Mouse (Mus musculus) limb, embryonic 12.5 days (tissue): ENCODE data around the gene Sgk1. TPM values are rescaled to one million over a fixed set of nuclear protein-coding genes. Genes with fewer than 3 reads are reported as not detected.

Experiments used
- ATAC-seq: fragments of 200-750 bp; cut with Nextera tagmentation; 2 replicates; pipeline ENCODE4 v1.8.0; 2017; ENCODE audit warnings: low read depth, moderate TSS enrichment; ENCODE audit not compliant: insufficient number of reproducible peaks, insufficient read depth, low FRiP score, low TSS enrichment
- H3K27ac ChIP-seq: fragments of 300-500 bp; sonication (generic); 2 replicates; pipeline ENCODE4 v1.5.1; 2016; ENCODE audit warnings: mild to moderate bottlenecking, moderate library complexity
- H3K27me3 ChIP-seq: fragments of 300-500 bp; sonication (generic); 2 replicates; pipeline ENCODE4 v1.6.1; 2016; ENCODE audit warnings: mild to moderate bottlenecking, moderate library complexity
- H3K36me3 ChIP-seq: fragments of 300-500 bp; sonication (generic); 2 replicates; pipeline ENCODE4 v1.6.1; 2016; ENCODE audit warnings: mild to moderate bottlenecking, moderate library complexity
- H3K4me1 ChIP-seq: fragments of 300-500 bp; sonication (generic); replicated peaks from 2 replicates; pipeline ENCODE4 v1.6.1; 2016
- H3K4me2 ChIP-seq: fragments of 300-500 bp; sonication (generic); 2 replicates; pipeline ENCODE4 v1.6.1; 2016; ENCODE audit warnings: mild to moderate bottlenecking, moderate library complexity
- H3K4me3 ChIP-seq: fragments of 300-500 bp; sonication (generic); replicated peaks from 2 replicates; pipeline ENCODE4 v1.5.1; 2016; ENCODE audit warnings: mild to moderate bottlenecking
- H3K9ac ChIP-seq: fragments of 300-500 bp; sonication (generic); replicated peaks from 2 replicates; pipeline ENCODE4 v1.6.1; 2016; ENCODE audit warnings: mild to moderate bottlenecking, moderate library complexity
- H3K9me3 ChIP-seq: fragments of 300-500 bp; sonication (generic); 2 replicates; pipeline ENCODE4 v1.6.1; 2016; ENCODE audit warnings: mild to moderate bottlenecking, moderate library complexity
- WGBS: fragments of 180-500 bp; shearing (Covaris S2); methylation state at CpG from one replicate; pipeline ENCODE4 v1.1.7; 2016; 5-methylcytosine and 5-hydroxymethylcytosine counted together
- polyA plus RNA-seq: library from polyadenylated mRNA; unstranded; fragments of >200 nt; fragmentation: Nextera tagmentation; extraction: Ambion mirVana; gene quantifications from 2 replicates; pipeline ENCODE4 v1.2.1, GENCODE M21; 2016

Sgk1 gene
- polyA plus RNA-seq, 1 experiment from 2014 or later = 44.2 TPM

GRCm38 (mm10) chr10:21992834-21993514 lies 111.0 kb downstream of the Sgk1 start:
- under 1% methylated on average over 30 of the region's 30 CpGs for WGBS
- Histone ChIP-seq H3K27ac (no peak overlapping the region), H3K4me2 (peak overlapping the region; percentile 82), H3K27me3 (peaks cover 17% of the 10 kb centered on the region), H3K36me3 (peaks cover 17% of the 10 kb centered on the region), H3K9ac (peak overlapping the region; percentile 69; the same call in 1 of the 2 replicates), H3K4me1 (peaks cover 28% of the 10 kb centered on the region), H3K4me3 (peak overlapping the region; percentile 69), H3K9me3 (no peaks in the 10 kb centered on the region)
- no peak for ATAC-seq

GRCm38 (mm10) chr10:21993515-21994373 lies 111.8 kb downstream of the Sgk1 start:
- peak overlapping the region; percentile 69 for H3K4me3 ChIP-seq
- H3K9ac ChIP-seq = peak overlapping the region; percentile 69
- peak overlapping the region; percentile 82 for H3K4me2 ChIP-seq
- peaks cover 17% of the 10 kb centered on the region for H3K27me3 ChIP-seq
- H3K27ac ChIP-seq = peak overlapping the region; percentile 88
- H3K36me3 ChIP-seq = peaks cover 22% of the 10 kb centered on the region
- WGBS = under 1% methylated on average over 59 of the region's 60 CpGs
- ATAC-seq = peak; percentile 64; the same call in 1 of the 2 replicates
- H3K4me1 ChIP-seq = peaks cover 31% of the 10 kb centered on the region
- H3K9me3 ChIP-seq = no peaks in the 10 kb centered on the region

- Histone ChIP-seq H3K9ac (peak overlapping the region; percentile 69), H3K4me2 (peak overlapping the region; percentile 82), H3K4me3 (peak overlapping the region; percentile 69), H3K9me3 (no peaks in the 10 kb centered on the region), H3K27ac (peak overlapping the region; percentile 88), H3K27me3 (peaks cover 17% of the 10 kb centered on the region), H3K4me1 (peaks cover 31% of the 10 kb centered on the region), H3K36me3 (peaks cover 29% of the 10 kb centered on the region)
- under 1% methylated on average over 40 of the region's 40 CpGs for WGBS
- peak; percentile 95 for ATAC-seq
These were observed 112.5 kb downstream of the Sgk1 start for GRCm38 (mm10) chr10:21994431-21994914.

- H3K4me2 ChIP-seq = peak overlapping the region; percentile 82
These were observed 113.2 kb downstream of the Sgk1 start for GRCm38 (mm10) chr10:21995221-21995620.

GRCm38 (mm10) chr10:21995661-21996308 lies 113.8 kb downstream of the Sgk1 start:
- Histone ChIP-seq H3K9ac (peak overlapping the region; percentile 31; the same call in 1 of the 2 replicates), H3K4me2 (peak overlapping the region; percentile 82), H3K36me3 (peaks cover 29% of the 10 kb centered on the region), H3K9me3 (no peaks in the 10 kb centered on the region), H3K4me1 (peaks cover 31% of the 10 kb centered on the region), H3K27me3 (peaks cover 17% of the 10 kb centered on the region), H3K27ac (no peak overlapping the region), H3K4me3 (peak overlapping the region; percentile 32)
- WGBS = 68% methylated on average over 11 of the region's 11 CpGs
- no peak for ATAC-seq

More at GRCm38 (mm10) chr10:21995221-21995620, 113.2 kb downstream of the Sgk1 start:
- WGBS = 14% methylated on average over 12 of the region's 12 CpGs
- Histone ChIP-seq H3K36me3 (peaks cover 29% of the 10 kb centered on the region), H3K4me3 (peak overlapping the region; percentile 69), H3K27me3 (peaks cover 17% of the 10 kb centered on the region), H3K27ac (no peak overlapping the region), H3K9ac (no peak overlapping the region), H3K4me1 (peaks cover 31% of the 10 kb centered on the region), H3K9me3 (no peaks in the 10 kb centered on the region)
- no peak for ATAC-seq

GRCm38 (mm10) chr10:21996660-21997447 lies 114.9 kb downstream of the Sgk1 start:
- WGBS = 94% methylated on average over 14 of the region's 14 CpGs
- H3K9ac ChIP-seq = peak overlapping the region; percentile 31; the same call in 1 of the 2 replicates
- peaks cover 26% of the 10 kb centered on the region for H3K4me1 ChIP-seq
- H3K4me2 ChIP-seq = peak overlapping the region; percentile 82
- H3K4me3 ChIP-seq = peak overlapping the region; percentile 32
- H3K27me3 ChIP-seq = peaks cover 12% of the 10 kb centered on the region
- no peaks in the 10 kb centered on the region for H3K9me3 ChIP-seq
- no peak for ATAC-seq
- peaks cover 29% of the 10 kb centered on the region for H3K36me3 ChIP-seq
- H3K27ac ChIP-seq = no peak overlapping the region

- Histone ChIP-seq H3K36me3 (peaks cover 29% of the 10 kb centered on the region), H3K27me3 (peaks cover 3% of the 10 kb centered on the region), H3K4me1 (peaks cover 18% of the 10 kb centered on the region), H3K27ac (no peak overlapping the region), H3K4me3 (no peak overlapping the region), H3K4me2 (peak overlapping the region; percentile 82), H3K9me3 (peaks cover 2% of the 10 kb centered on the region; the same call in 1 of the 2 replicates), H3K9ac (no peak overlapping the region)
- ATAC-seq = no peak
- WGBS = 88% methylated on average over 12 of the region's 12 CpGs
These were observed 115.7 kb downstream of the Sgk1 start for GRCm38 (mm10) chr10:21997550-21998204.

- Histone ChIP-seq H3K9ac (no peak overlapping the region), H3K4me1 (peaks cover 15% of the 10 kb centered on the region; the same call in 1 of the 2 replicates), H3K4me2 (peak overlapping the region; percentile 82), H3K9me3 (peaks cover 5% of the 10 kb centered on the region; the same call in 1 of the 2 replicates), H3K27me3 (no peaks in the 10 kb centered on the region), H3K27ac (no peak overlapping the region), H3K36me3 (peaks cover 29% of the 10 kb centered on the region), H3K4me3 (peak overlapping the region; percentile 21)
- 87% methylated on average over 28 of the region's 28 CpGs for WGBS
- no peak for ATAC-seq
These were observed 116.7 kb downstream of the Sgk1 start for GRCm38 (mm10) chr10:21998503-21999180.

- Histone ChIP-seq H3K9me3 (peaks cover 5% of the 10 kb centered on the region; the same call in 1 of the 2 replicates), H3K27ac (no peak overlapping the region), H3K36me3 (peaks cover 29% of the 10 kb centered on the region), H3K27me3 (no peaks in the 10 kb centered on the region), H3K4me2 (no peak overlapping the region), H3K4me1 (peaks cover 15% of the 10 kb centered on the region; the same call in 1 of the 2 replicates), H3K9ac (no peak overlapping the region), H3K4me3 (no peak overlapping the region)
- WGBS = 74% methylated on average over 10 of the region's 10 CpGs
- ATAC-seq = no peak
These were observed 118.7 kb downstream of the Sgk1 start for GRCm38 (mm10) chr10:22000491-22001306.
